Mouse (Mus musculus) lung, adult 2 months (tissue): ENCODE measurements around the gene Ercc8.

Experiments used
- CTCF ChIP-seq: fragments of 200-500 bp; IDR thresholded peaks from 2 replicates; pipeline ENCODE4 v1.5.1; 2011; ENCODE audit warnings: mild to moderate bottlenecking, low read length, control low read depth; ENCODE audit not compliant: insufficient read depth
- POLR2A ChIP-seq: fragments of 200-500 bp; IDR thresholded peaks from 2 replicates; pipeline ENCODE4 v1.6.1; 2011; ENCODE audit warnings: low read depth, mild to moderate bottlenecking, control low read depth, low read length, borderline replicate concordance; ENCODE audit errors: extremely low read depth

GRCm38 (mm10) chr13:108214485-108215107, 56.1 kb downstream of the Ercc8 start:
- TF ChIP-seq CTCF, result no peak
- no peak for TF ChIP-seq POLR2A
